Mouse (Mus musculus): ENCODE results near the gene Inpp5f.
A peak's percentile ranks its signal among the peaks of the same experiment; 100 is the strongest.

DNA sequence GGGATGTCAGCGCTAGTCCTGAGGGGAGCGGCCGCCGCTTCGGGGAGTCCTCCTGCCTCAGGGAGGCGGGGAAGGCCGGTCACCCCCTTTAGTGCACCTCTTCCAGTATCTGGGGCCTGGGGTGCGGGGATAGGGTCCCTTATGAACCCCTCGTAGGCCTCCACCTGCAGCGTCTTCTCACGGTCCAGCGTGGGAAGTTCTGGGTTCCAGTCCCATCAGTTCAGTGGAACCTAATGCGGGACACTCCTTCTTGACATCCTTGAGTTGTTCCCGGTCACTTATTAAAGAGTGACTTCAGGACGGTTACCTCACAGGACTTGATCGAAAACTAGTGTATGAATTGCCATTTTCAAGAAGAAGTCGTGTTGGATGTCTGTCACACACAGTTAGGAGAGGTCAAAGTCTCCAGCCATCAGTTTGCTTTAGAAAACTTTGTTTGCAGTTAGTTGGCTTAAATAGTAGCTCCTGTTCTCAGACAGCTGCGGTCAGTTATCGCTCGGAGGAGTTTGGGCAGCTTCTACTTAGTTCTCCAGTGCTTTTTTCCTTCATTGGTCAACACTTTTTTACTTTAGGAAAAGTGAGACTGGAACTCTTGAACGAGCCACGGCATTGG is 777 bp downstream of the Inpp5f start:
- 0 out of 2 replicates have a peak, but pooled peaks have one; percentile 11 for TF ChIP-seq POLR2A (IDR thresholded peaks at IDR 0.05; ENCODE audit: insufficient read depth, low read depth, low read length)
- no peak for TF ChIP-seq CTCF (IDR thresholded peaks at IDR 0.05)
- TF ChIP-seq EP300 (IDR thresholded peaks at IDR 0.05; ENCODE audit: insufficient read depth, low read depth, low read length) = no peak

Data from heart, adult 2 months (tissue).